Mouse (Mus musculus) olfactory bulb, adult 2 months (tissue): Measurements from ENCODE around the gene Gab2. TPM values are rescaled to one million over a fixed set of nuclear protein-coding genes. Genes with fewer than 3 reads are reported as not detected.

Experiments used
- H3K27ac ChIP-seq: fragments of 200-500 bp; 2 replicates; pipeline ENCODE4 v1.5.1; 2012; ENCODE audit warnings: low read depth, low read length; ENCODE audit not compliant: insufficient read depth
- H3K4me1 ChIP-seq: fragments of 200-500 bp; 2 replicates; pipeline ENCODE4 v1.6.1; 2012; ENCODE audit warnings: low read length; ENCODE audit not compliant: control insufficient read depth, insufficient read depth
- H3K4me3 ChIP-seq: fragments of 200-500 bp; 2 replicates; pipeline ENCODE4 v1.5.1; 2012; ENCODE audit warnings: mild to moderate bottlenecking, low read depth, low read length, moderate library complexity; ENCODE audit not compliant: insufficient read depth
- CTCF ChIP-seq: fragments of 200-500 bp; IDR thresholded peaks from 2 replicates; pipeline ENCODE4 v1.5.1; 2012; ENCODE audit warnings: low read depth, mild to moderate bottlenecking, low read length, moderate library complexity; ENCODE audit not compliant: insufficient read depth
- POLR2A ChIP-seq: fragments of 200-500 bp; IDR thresholded peaks from 2 replicates; pipeline ENCODE4 v1.6.1; 2012; ENCODE audit warnings: mild to moderate bottlenecking, low read depth, low read length, moderate library complexity; ENCODE audit not compliant: insufficient read depth
- WGBS: fragments of 180-500 bp; shearing (Covaris S2); methylation state at CpG from one replicate; pipeline ENCODE4 v1.1.7; 2018; 5-methylcytosine and 5-hydroxymethylcytosine counted together
- polyA plus RNA-seq: library from polyadenylated mRNA; stranded (reverse); fragments of >200 nt; gene quantifications from 2 replicates; pipeline ENCODE4 v1.2.4, GENCODE M21; 2012; ENCODE audit warnings: low replicate concordance; ENCODE audit not compliant: missing spikeins, insufficient read depth, insufficient read length

The Gab2 gene
- polyA plus RNA-seq, 1 experiment = not detected

- 96% methylated on average over 2 of the region's 2 CpGs for whole genome bisulfite sequencing
- Histone ChIP-seq H3K27ac (no peak overlapping the region), H3K4me3 (no peak overlapping the region), H3K4me1 (no peaks in the 10 kb centered on the region)
- TF ChIP-seq POLR2A (no peak), CTCF (no peak)
Measured at GRCm38 (mm10) chr7:97306813-97307212, 225.4 kb downstream of the Gab2 start.

DNA sequence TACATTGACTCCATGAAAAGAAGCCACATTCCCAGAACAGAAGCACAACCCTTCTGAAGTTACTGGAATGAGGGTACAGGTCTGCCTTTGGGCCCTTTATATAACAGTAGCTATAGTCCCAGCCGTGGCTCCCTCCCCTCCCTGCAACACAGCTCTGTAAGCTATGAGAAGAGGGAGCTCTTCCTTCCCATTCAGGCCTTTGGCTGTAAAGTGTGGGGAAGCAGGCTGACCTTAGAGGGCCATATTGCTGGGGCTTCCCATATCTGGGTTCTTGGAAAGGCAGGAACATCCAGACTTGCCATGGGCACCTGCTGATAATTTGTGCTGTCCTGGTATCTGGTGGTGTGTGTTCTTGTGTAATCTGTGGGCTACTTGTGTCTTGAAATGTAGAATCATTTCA is 226.2 kb downstream of the Gab2 start:
- no peak for TF ChIP-seq CTCF
- no peak for TF ChIP-seq POLR2A
- Histone ChIP-seq H3K27ac (no peak overlapping the region), H3K4me1 (no peaks in the 10 kb centered on the region), H3K4me3 (no peak overlapping the region)
- 92% methylated on average over 1 of the region's 1 CpGs for WGBS

DNA sequence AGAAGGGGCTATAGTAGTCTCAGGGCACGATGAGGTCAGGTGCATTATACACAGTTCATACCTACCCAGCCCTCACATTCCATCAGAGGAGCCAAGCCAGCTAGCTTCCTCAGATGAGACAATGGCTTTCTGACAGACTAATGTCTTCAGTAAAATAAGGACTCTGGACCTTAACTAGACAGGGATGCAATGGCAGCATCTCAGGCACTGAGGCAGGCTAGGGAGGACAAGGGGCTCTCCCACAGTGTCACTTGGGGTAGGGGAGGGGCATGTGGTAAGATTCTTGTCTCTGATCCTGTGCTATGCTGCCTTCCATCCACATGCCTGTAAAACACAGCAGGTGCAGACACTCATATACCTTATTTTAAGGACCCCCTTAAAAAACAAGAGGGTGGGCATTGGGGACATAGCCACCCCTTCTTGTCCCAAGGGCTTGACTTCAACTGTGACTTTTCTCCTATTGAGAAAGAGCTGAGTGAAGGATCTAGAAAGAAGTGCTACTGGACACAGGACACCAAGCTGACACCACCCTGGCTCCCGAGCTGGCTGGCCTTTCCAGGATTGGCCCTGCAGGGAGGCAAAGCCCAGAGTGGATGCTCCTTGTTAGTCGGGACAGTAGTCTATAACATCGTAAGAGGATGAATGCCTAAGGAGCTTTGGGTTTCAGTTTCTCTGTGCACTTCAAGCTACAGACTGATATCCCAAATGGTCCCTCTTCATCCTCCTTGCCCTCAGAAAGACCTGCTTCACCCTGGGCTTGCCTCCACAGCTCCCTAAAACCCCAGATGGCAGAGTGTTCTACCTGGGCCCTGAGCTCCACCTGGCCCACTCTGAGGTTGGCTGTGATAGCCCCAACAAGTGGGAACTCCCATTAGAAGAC is 228.3 kb downstream of the Gab2 start:
- Histone ChIP-seq H3K27ac (no peak overlapping the region), H3K4me3 (no peak overlapping the region), H3K4me1 (no peaks in the 10 kb centered on the region)
- TF ChIP-seq POLR2A = no peak
- no peak for TF ChIP-seq CTCF
- WGBS = 83% methylated on average over 4 of the region's 4 CpGs

DNA sequence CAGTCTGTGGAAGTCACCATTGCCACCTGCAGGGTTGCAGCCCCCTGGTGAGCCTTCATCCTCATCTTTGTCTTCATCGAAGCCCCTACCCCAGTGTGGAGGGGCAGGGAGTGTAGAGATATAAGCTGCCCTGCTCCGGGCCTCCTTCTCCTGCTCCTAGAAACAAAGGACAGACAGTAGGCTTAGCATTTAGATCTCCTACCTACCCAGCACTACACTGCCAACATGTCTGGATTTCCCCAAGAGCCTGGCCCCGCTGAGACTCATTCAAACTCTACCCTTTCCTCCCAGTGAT is 228.9 kb downstream of the Gab2 start:
- no peak for TF ChIP-seq CTCF
- H3K4me1 ChIP-seq = no peaks in the 10 kb centered on the region
- 92% methylated on average over 3 of the region's 3 CpGs for WGBS
- H3K4me3 ChIP-seq = no peak overlapping the region
- H3K27ac ChIP-seq = no peak overlapping the region

- Histone ChIP-seq H3K27ac (no peak overlapping the region), H3K4me1 (no peaks in the 10 kb centered on the region), H3K4me3 (no peak overlapping the region)
- WGBS = 92% methylated on average over 14 of the region's 14 CpGs
- TF ChIP-seq POLR2A (no peak), CTCF (no peak)
Measured at GRCm38 (mm10) chr7:97311620-97312019, 230.2 kb downstream of the Gab2 start.

DNA sequence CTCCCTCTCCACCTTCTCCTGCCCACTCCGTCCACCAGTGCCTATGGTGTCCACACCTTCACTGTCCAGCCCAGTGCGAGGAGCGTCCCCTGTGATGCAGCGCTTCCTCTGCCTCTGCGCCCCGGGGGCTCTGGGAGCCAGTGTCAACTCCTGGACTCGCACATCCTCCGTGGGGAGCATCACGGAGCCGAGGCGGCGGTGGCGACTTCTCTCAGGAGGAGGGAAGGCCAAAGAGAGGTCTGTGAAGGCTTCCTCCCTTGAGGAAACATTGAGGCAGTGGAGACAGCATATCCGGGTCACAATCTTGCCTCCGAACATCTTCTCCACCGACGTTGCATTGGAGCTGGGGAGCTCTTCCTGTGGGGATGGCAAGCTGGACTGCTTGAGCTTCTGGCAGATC is 230.8 kb downstream of the Gab2 start:
- H3K4me1 ChIP-seq = no peaks in the 10 kb centered on the region
- WGBS = 87% methylated on average over 17 of the region's 17 CpGs
- H3K27ac ChIP-seq = no peak overlapping the region
- no peak overlapping the region for H3K4me3 ChIP-seq
- no peak for TF ChIP-seq POLR2A
- no peak for TF ChIP-seq CTCF

DNA sequence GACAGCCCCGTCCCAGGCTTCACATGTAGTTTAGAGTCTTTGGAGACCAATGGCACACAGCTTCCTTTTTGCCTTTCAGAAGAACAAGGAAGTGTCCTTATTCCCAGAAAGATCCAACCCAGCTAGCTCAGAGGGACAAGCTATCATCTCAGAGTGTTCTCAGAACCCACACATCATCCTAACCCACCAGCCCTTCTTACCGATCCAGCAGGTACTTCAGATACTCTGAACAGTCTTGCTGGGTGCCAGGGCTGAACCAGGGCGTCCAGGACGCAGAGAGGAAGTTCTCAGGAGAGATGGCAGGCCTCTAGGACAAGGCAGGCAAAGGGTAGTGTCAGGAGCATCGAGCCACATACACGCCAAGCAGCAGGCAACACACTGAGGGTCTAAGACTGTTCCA is 231.5 kb downstream of the Gab2 start:
- H3K4me1 ChIP-seq = no peaks in the 10 kb centered on the region
- TF ChIP-seq POLR2A (no peak), CTCF (no peak)
- H3K27ac ChIP-seq = no peak overlapping the region
- WGBS = 88% methylated on average over 6 of the region's 6 CpGs
- no peak overlapping the region for H3K4me3 ChIP-seq

DNA sequence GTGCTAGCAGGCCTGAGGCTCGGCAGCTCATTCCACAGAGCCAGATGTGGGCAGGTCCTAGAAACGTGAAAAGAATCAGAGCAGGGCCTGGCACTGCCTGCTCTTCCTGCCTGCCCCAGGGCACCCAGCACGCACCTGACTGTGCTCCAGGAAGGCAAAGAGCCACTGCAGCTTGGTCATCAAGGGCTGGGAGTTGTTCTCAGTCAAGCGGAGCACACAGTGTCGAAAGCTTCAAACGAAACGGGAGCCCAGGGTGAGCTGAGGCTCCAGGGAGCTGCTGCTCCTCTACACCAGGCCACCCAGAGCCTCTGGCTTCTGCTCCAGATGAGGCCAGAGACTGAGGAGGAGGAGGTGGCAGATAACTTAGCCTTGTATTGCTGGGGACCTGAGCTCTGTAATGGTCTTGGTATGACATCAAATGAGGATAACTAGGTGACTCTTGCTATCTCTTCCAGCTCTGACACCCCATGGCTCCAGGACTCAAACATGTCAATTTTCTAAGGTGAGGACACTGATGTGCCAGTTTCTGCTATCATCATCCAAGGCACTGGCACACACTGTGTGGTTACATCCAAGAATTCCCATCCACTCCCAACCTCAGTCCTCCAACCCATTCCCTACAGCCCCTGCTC is 232.1 kb downstream of the Gab2 start:
- TF ChIP-seq POLR2A (no peak), CTCF (no peak)
- Histone ChIP-seq H3K27ac (no peak overlapping the region), H3K4me3 (no peak overlapping the region), H3K4me1 (no peaks in the 10 kb centered on the region)
- WGBS = 83% methylated on average over 7 of the region's 7 CpGs

- H3K27ac ChIP-seq = no peak overlapping the region
- H3K4me3 ChIP-seq = no peak overlapping the region
- WGBS = 50% methylated on average over 5 of the region's 5 CpGs
- no peak for TF ChIP-seq CTCF
- no peak for TF ChIP-seq POLR2A
- no peaks in the 10 kb centered on the region for H3K4me1 ChIP-seq
Measured at GRCm38 (mm10) chr7:97314646-97315045, 233.3 kb downstream of the Gab2 start.
